Mouse (Mus musculus) midbrain, embryonic 12.5 days (tissue): ENCODE measurements at regions not wholly inside any gene's neighbourhood (a gene's known extent, or its start where the extent isn't known, plus 50 kb on each side); places are given as distances from the start of the nearest gene placed in this dataset.

ENCODE experiments used
- ATAC-seq: fragments of 200-750 bp; cut with Nextera tagmentation; 2 replicates; pipeline ENCODE4 v1.8.0; 2017; ENCODE audit warnings: low read depth, moderate TSS enrichment, moderate library complexity; ENCODE audit not compliant: low FRiP score
- H3K27ac ChIP-seq: fragments of 300-500 bp; sonication (generic); replicated peaks from 2 replicates; pipeline ENCODE4 v1.5.1; 2016; ENCODE audit warnings: mild to moderate bottlenecking
- H3K27me3 ChIP-seq: fragments of 300-500 bp; sonication (generic); 2 replicates; pipeline ENCODE4 v1.6.1; 2016; ENCODE audit warnings: mild to moderate bottlenecking
- H3K36me3 ChIP-seq: fragments of 300-500 bp; sonication (generic); 2 replicates; pipeline ENCODE4 v1.6.1; 2016
- H3K4me1 ChIP-seq: fragments of 300-500 bp; sonication (generic); 2 replicates; pipeline ENCODE4 v1.6.1; 2016
- H3K4me2 ChIP-seq: fragments of 300-500 bp; sonication (generic); replicated peaks from 2 replicates; pipeline ENCODE4 v1.6.1; 2016; ENCODE audit warnings: mild to moderate bottlenecking, moderate library complexity
- H3K4me3 ChIP-seq: fragments of 300-500 bp; sonication (generic); 2 replicates; pipeline ENCODE4 v1.5.1; 2016; ENCODE audit warnings: mild to moderate bottlenecking
- H3K9ac ChIP-seq: fragments of 300-500 bp; sonication (generic); replicated peaks from 2 replicates; pipeline ENCODE4 v1.6.1; 2016; ENCODE audit warnings: mild to moderate bottlenecking, moderate library complexity
- H3K9me3 ChIP-seq: fragments of 300-500 bp; sonication (generic); 2 replicates; pipeline ENCODE4 v1.6.1; 2016; ENCODE audit warnings: mild to moderate bottlenecking
- WGBS: fragments of 180-500 bp; shearing (Covaris S2); methylation state at CpG from one replicate; pipeline ENCODE4 v1.1.7; 2016; 5-methylcytosine and 5-hydroxymethylcytosine counted together

- Histone ChIP-seq H3K4me2 (no peak overlapping the region), H3K4me1 (peaks cover 7% of the 10 kb centered on the region; the same call in 1 of the 2 replicates), H3K4me3 (no peak overlapping the region), H3K9me3 (no peaks in the 10 kb centered on the region), H3K9ac (no peak overlapping the region), H3K36me3 (no peaks in the 10 kb centered on the region), H3K27ac (no peak overlapping the region), H3K27me3 (no peaks in the 10 kb centered on the region)
- no peak for ATAC-seq
- 49% methylated on average over 1 of the region's 1 CpGs for WGBS
Observed at GRCm38 (mm10) chr3:80204821-80205220, 320.5 kb downstream of the Fam198b start.

GRCm38 (mm10) chr3:80205351-80205750, 321.0 kb downstream of the Fam198b start:
- Histone ChIP-seq H3K9me3 (no peaks in the 10 kb centered on the region), H3K4me1 (peaks cover 7% of the 10 kb centered on the region; the same call in 1 of the 2 replicates), H3K4me2 (no peak overlapping the region), H3K27me3 (no peaks in the 10 kb centered on the region), H3K4me3 (no peak overlapping the region), H3K9ac (no peak overlapping the region), H3K27ac (no peak overlapping the region), H3K36me3 (no peaks in the 10 kb centered on the region)
- 45% methylated on average over 6 of the region's 6 CpGs for WGBS
- ATAC-seq = no peak

GRCm38 (mm10) chr3:80207022-80207421, 322.7 kb downstream of the Fam198b start:
- H3K4me3 ChIP-seq = no peak overlapping the region
- 12% methylated on average over 1 of the region's 1 CpGs for WGBS
- no peak overlapping the region for H3K27ac ChIP-seq
- no peak overlapping the region for H3K4me2 ChIP-seq
- H3K4me1 ChIP-seq = peaks cover 7% of the 10 kb centered on the region; the same call in 1 of the 2 replicates
- H3K27me3 ChIP-seq = no peaks in the 10 kb centered on the region
- no peak for ATAC-seq
- no peaks in the 10 kb centered on the region for H3K36me3 ChIP-seq
- H3K9ac ChIP-seq = no peak overlapping the region
- no peaks in the 10 kb centered on the region for H3K9me3 ChIP-seq

- no peak overlapping the region for H3K27ac ChIP-seq
- no peak overlapping the region for H3K4me3 ChIP-seq
- ATAC-seq = no peak
- H3K27me3 ChIP-seq = no peaks in the 10 kb centered on the region
- peaks cover 7% of the 10 kb centered on the region; the same call in 1 of the 2 replicates for H3K4me1 ChIP-seq
- H3K9me3 ChIP-seq = no peaks in the 10 kb centered on the region
- no peaks in the 10 kb centered on the region for H3K36me3 ChIP-seq
- H3K4me2 ChIP-seq = no peak overlapping the region
- 80% methylated on average over 2 of the region's 2 CpGs for WGBS
- H3K9ac ChIP-seq = no peak overlapping the region
Observed at GRCm38 (mm10) chr3:80208028-80208427, 323.7 kb downstream of the Fam198b start.

- ATAC-seq = no peak
- no peaks in the 10 kb centered on the region for H3K36me3 ChIP-seq
- no peaks in the 10 kb centered on the region for H3K27me3 ChIP-seq
- no peak overlapping the region for H3K4me3 ChIP-seq
- no peaks in the 10 kb centered on the region for H3K9me3 ChIP-seq
- no peak overlapping the region for H3K4me2 ChIP-seq
- no peak overlapping the region for H3K9ac ChIP-seq
- peaks cover 7% of the 10 kb centered on the region; the same call in 1 of the 2 replicates for H3K4me1 ChIP-seq
- no peak overlapping the region for H3K27ac ChIP-seq
Observed at GRCm38 (mm10) chr3:80209596-80209995, 325.3 kb downstream of the Fam198b start.

- H3K4me3 ChIP-seq = no peak overlapping the region
- 77% methylated on average over 3 of the region's 3 CpGs for WGBS
- H3K9me3 ChIP-seq = no peaks in the 10 kb centered on the region
- H3K9ac ChIP-seq = no peak overlapping the region
- no peaks in the 10 kb centered on the region for H3K36me3 ChIP-seq
- no peak overlapping the region for H3K4me2 ChIP-seq
- H3K4me1 ChIP-seq = 0 out of 2 replicates have a peak, but pooled peaks cover 3% of the 10 kb centered on the region
- H3K27me3 ChIP-seq = no peaks in the 10 kb centered on the region
- H3K27ac ChIP-seq = no peak overlapping the region
- no peak for ATAC-seq
Observed at GRCm38 (mm10) chr3:80211323-80212109, 327.2 kb downstream of the Fam198b start.

- Histone ChIP-seq H3K27ac (no peak overlapping the region), H3K27me3 (no peaks in the 10 kb centered on the region), H3K4me2 (no peak overlapping the region), H3K4me3 (no peak overlapping the region), H3K9me3 (no peaks in the 10 kb centered on the region), H3K9ac (no peak overlapping the region), H3K36me3 (no peaks in the 10 kb centered on the region), H3K4me1 (no peaks in the 10 kb centered on the region)
- no peak for ATAC-seq
- 74% methylated on average over 5 of the region's 5 CpGs for WGBS
Observed at GRCm38 (mm10) chr3:80248611-80249010, 364.3 kb downstream of the Fam198b start.

- no peaks in the 10 kb centered on the region for H3K4me1 ChIP-seq
- no peak overlapping the region for H3K4me3 ChIP-seq
- ATAC-seq = no peak
- H3K27me3 ChIP-seq = no peaks in the 10 kb centered on the region
- no peaks in the 10 kb centered on the region for H3K9me3 ChIP-seq
- no peak overlapping the region for H3K4me2 ChIP-seq
- 67% methylated on average over 3 of the region's 3 CpGs for WGBS
- H3K9ac ChIP-seq = no peak overlapping the region
- no peaks in the 10 kb centered on the region for H3K36me3 ChIP-seq
- no peak overlapping the region for H3K27ac ChIP-seq
Observed at GRCm38 (mm10) chr3:80249974-80250373, 365.6 kb downstream of the Fam198b start.

GRCm38 (mm10) chr3:80255304-80255703, 371.0 kb downstream of the Fam198b start:
- no peaks in the 10 kb centered on the region for H3K4me1 ChIP-seq
- H3K4me3 ChIP-seq = no peak overlapping the region
- no peaks in the 10 kb centered on the region for H3K36me3 ChIP-seq
- no peaks in the 10 kb centered on the region for H3K27me3 ChIP-seq
- H3K27ac ChIP-seq = no peak overlapping the region
- no peak overlapping the region for H3K9ac ChIP-seq
- H3K9me3 ChIP-seq = no peaks in the 10 kb centered on the region
- no peak for ATAC-seq
- WGBS = 85% methylated on average over 3 of the region's 3 CpGs
- H3K4me2 ChIP-seq = no peak overlapping the region

- Histone ChIP-seq H3K4me1 (no peaks in the 10 kb centered on the region), H3K9me3 (no peaks in the 10 kb centered on the region), H3K27ac (no peak overlapping the region), H3K9ac (no peak overlapping the region), H3K36me3 (no peaks in the 10 kb centered on the region), H3K4me2 (no peak overlapping the region), H3K4me3 (no peak overlapping the region), H3K27me3 (no peaks in the 10 kb centered on the region)
- ATAC-seq = no peak
- 78% methylated on average over 3 of the region's 3 CpGs for WGBS
Observed at GRCm38 (mm10) chr3:80256383-80256782, 372.1 kb downstream of the Fam198b start.

- no peak overlapping the region for H3K4me2 ChIP-seq
- no peak overlapping the region for H3K4me3 ChIP-seq
- no peaks in the 10 kb centered on the region for H3K27me3 ChIP-seq
- no peaks in the 10 kb centered on the region for H3K4me1 ChIP-seq
- H3K27ac ChIP-seq = no peak overlapping the region
- H3K9ac ChIP-seq = no peak overlapping the region
- H3K36me3 ChIP-seq = no peaks in the 10 kb centered on the region
- WGBS = 82% methylated on average over 2 of the region's 2 CpGs
- peaks cover 3% of the 10 kb centered on the region; the same call in 1 of the 2 replicates for H3K9me3 ChIP-seq
- no peak for ATAC-seq
Observed at GRCm38 (mm10) chr3:80263095-80263494, 378.8 kb downstream of the Fam198b start.

GRCm38 (mm10) chr3:80284656-80285055, 400.3 kb downstream of the Fam198b start:
- no peak overlapping the region for H3K4me3 ChIP-seq
- WGBS = 90% methylated on average over 1 of the region's 1 CpGs
- no peaks in the 10 kb centered on the region for H3K4me1 ChIP-seq
- H3K9ac ChIP-seq = no peak overlapping the region
- ATAC-seq = no peak
- H3K27ac ChIP-seq = no peak overlapping the region
- no peaks in the 10 kb centered on the region for H3K36me3 ChIP-seq
- no peak overlapping the region for H3K4me2 ChIP-seq
- no peaks in the 10 kb centered on the region for H3K27me3 ChIP-seq
- no peaks in the 10 kb centered on the region for H3K9me3 ChIP-seq

- Histone ChIP-seq H3K4me2 (no peak overlapping the region), H3K9me3 (no peaks in the 10 kb centered on the region), H3K4me3 (no peak overlapping the region), H3K27ac (no peak overlapping the region), H3K4me1 (no peaks in the 10 kb centered on the region), H3K36me3 (no peaks in the 10 kb centered on the region), H3K27me3 (no peaks in the 10 kb centered on the region), H3K9ac (no peak overlapping the region)
- WGBS = 82% methylated on average over 3 of the region's 3 CpGs
- ATAC-seq = no peak
Observed at GRCm38 (mm10) chr3:80285246-80285645, 400.9 kb downstream of the Fam198b start.
